Mouse (Mus musculus): Measurements from ENCODE around the gene Nudt3. TPM values are rescaled to one million over a fixed set of nuclear protein-coding genes. Genes with fewer than 3 reads are reported as not detected.
A peak's percentile ranks its signal among the peaks of the same experiment; 100 is the strongest.

Nudt3 gene
- polyA plus RNA-seq, 2 experiments = 10.7 to 20.9 TPM

DNA sequence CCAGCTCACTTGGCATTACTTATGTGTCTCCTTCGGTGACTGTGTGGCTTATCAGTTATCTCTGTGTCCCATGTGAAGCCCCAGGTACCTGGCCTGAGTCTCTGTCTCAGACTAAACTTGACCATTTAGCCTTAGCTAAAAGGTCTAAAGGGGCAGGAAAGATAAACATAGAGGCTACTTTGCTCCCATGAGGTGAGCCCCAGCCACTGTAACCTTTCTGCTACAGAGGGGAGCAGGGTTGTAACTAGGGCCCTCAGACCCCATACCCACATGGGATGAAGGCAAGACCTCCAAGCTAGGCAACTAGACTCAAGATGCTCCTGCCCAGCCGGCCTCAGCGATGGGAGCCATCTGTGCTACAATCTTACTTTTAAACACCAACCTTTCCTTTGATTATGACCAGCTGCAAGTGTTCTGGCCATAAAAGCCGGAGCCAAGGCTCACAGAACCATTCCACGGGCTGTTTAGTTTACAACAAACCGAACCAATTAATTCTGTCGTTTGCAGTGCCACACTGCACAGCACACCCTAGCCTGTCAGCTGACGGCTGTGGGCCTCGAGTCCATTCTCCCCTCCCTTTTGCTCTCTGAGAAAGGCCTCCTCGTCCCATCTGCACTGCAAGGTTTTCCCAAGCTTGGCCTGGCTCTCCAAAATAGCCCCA is 48.0 kb downstream of the Nudt3 start:
- ATAC-seq (ENCODE audit: insufficient read depth) (no peak), DNase-seq (ENCODE audit: low read depth in 3 of 3, low spot score in 3 of 3) (no peak)
- TF ChIP-seq EP300 (IDR thresholded peaks at IDR 0.05; ENCODE audit: low read depth) = no peak
- no peak for TF ChIP-seq CTCF (IDR thresholded peaks at IDR 0.05; ENCODE audit: low read depth)
- Histone ChIP-seq H3K4me3 (ENCODE audit: insufficient read depth in 1 of 2, low read depth in 2 of 2, low read length in 2 of 2) (no peak overlapping the region), H3K27me3 (ENCODE audit: control insufficient read depth, insufficient read depth, low read length) (no peaks in the 10 kb centered on the region), H3K4me1 (replicated peaks; ENCODE audit: control insufficient read depth in 2 of 2, insufficient read depth in 2 of 2, low read length in 1 of 2) (peaks cover 0 to 15% of the 10 kb centered on the region in 2 experiments), H3K36me3 (replicated peaks; ENCODE audit: control insufficient read depth, insufficient read depth, low read depth) (peaks cover 2% of the 10 kb centered on the region; the same call in 1 of the 2 replicates), H3K9ac (replicated peaks) (no peak overlapping the region), H3K4me2 (ENCODE audit: low read depth) (no peak overlapping the region), H3K27ac (no peak overlapping the region), H3K9me3 (ENCODE audit: control insufficient read depth, low read length) (no peaks in the 10 kb centered on the region)
- WGBS (ENCODE audit: insufficient replicate concordance) = 62% methylated on average over 10 of the region's 10 CpGs

DNA sequence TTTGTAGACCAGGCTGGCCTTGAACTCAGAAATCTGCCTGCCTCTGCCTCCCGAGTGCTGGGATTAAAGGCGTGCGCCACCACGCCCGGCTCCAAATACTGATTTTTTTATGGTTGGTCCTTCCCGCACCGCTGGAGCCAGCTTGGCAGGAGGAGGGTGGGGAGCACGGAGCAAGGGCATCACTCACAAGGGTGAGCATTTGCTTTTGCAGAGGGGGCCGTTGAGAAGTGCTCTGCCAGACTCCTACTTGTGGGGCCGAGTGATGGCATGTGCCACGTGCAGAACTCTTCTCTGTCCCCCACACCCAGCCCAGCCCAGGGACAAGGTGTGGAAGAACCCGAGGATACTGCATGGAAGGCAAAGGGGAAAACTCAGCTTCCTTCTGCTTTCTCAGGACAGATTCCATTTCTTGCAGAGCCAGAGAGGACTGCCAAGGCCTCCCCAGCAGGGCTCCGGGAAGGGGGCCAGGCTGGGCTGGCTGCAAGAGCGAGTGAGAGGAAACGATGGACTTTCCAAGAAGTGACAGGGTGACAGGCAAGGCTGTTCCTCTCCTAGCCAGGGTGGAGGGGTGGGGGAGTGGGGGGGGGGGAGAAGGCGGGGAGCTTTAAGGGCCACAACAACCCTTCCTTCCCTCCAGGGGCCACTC is 48.7 kb downstream of the Nudt3 start:
- DNase-seq (ENCODE audit: low read depth in 3 of 3, low spot score in 3 of 3) = no peak
- no peaks in the 10 kb centered on the region for H3K27me3 ChIP-seq (ENCODE audit: control insufficient read depth, insufficient read depth, low read length)
- 72% methylated on average over 16 of the region's 16 CpGs for WGBS (ENCODE audit: insufficient replicate concordance)
- H3K4me1 ChIP-seq (replicated peaks; ENCODE audit: control insufficient read depth in 2 of 2, insufficient read depth in 2 of 2, low read length in 1 of 2) = peaks cover 0 to 13% of the 10 kb centered on the region in 2 experiments; a peak in 3 of 4 replicates
- H3K9me3 ChIP-seq (ENCODE audit: control insufficient read depth, low read length) = no peaks in the 10 kb centered on the region
- no peak for ATAC-seq (ENCODE audit: insufficient read depth)
- H3K4me3 ChIP-seq (ENCODE audit: insufficient read depth in 1 of 2, low read depth in 2 of 2, low read length in 2 of 2) = no peak overlapping the region
- H3K36me3 ChIP-seq (replicated peaks; ENCODE audit: control insufficient read depth, insufficient read depth, low read depth) = peaks cover 1% of the 10 kb centered on the region; the same call in 1 of the 2 replicates
- H3K4me2 ChIP-seq (ENCODE audit: low read depth) = no peak overlapping the region
- no peak overlapping the region for H3K9ac ChIP-seq (replicated peaks)
- no peak for TF ChIP-seq CTCF (IDR thresholded peaks at IDR 0.05; ENCODE audit: low read depth)
- no peak for TF ChIP-seq EP300 (IDR thresholded peaks at IDR 0.05; ENCODE audit: low read depth)
- no peak overlapping the region for H3K27ac ChIP-seq

DNA sequence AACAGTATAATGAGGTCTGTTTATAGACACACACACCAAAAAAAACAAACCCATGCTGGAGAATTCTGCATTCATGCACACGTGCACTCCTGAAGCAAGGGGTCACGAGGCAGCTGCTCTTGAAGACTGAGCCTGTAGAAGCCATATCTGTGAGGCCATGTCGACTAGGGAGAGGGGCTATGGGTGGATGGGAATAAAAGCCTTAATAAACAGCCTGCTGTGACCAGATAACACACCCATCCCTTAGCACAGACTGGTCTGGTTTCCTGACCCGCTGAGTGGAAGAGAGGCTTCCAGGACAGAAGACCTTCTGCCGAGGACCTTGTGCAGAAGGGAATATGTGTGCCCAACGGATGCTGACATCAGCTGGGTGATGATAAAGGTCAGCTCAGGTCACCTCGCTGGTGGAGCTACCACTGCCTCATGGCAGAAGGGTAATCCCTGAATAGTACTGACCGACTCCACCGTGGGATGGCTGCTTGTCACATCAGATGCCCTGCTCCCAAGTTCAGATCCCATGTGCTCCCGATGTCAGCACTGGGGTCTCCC is 49.4 kb downstream of the Nudt3 start:
- TF ChIP-seq EP300 (IDR thresholded peaks at IDR 0.05; ENCODE audit: low read depth) (0 out of 2 replicates have a peak, but pooled peaks have one; percentile 18), CTCF (IDR thresholded peaks at IDR 0.05; ENCODE audit: low read depth) (no peak)
- 34% methylated on average over 10 of the region's 10 CpGs for WGBS (ENCODE audit: insufficient replicate concordance)
- Histone ChIP-seq H3K4me3 (ENCODE audit: insufficient read depth in 1 of 2, low read depth in 2 of 2, low read length in 2 of 2) (no peak overlapping the region), H3K9ac (replicated peaks) (no peak overlapping the region), H3K27me3 (ENCODE audit: control insufficient read depth, insufficient read depth, low read length) (no peaks in the 10 kb centered on the region), H3K4me1 (replicated peaks; ENCODE audit: control insufficient read depth in 2 of 2, insufficient read depth in 2 of 2, low read length in 1 of 2) (peaks cover 0 to 13% of the 10 kb centered on the region in 2 experiments; a peak in 3 of 4 replicates), H3K27ac (no peak overlapping the region), H3K4me2 (ENCODE audit: low read depth) (no peak overlapping the region), H3K9me3 (ENCODE audit: control insufficient read depth, low read length) (no peaks in the 10 kb centered on the region), H3K36me3 (replicated peaks; ENCODE audit: control insufficient read depth, insufficient read depth, low read depth) (no peaks in the 10 kb centered on the region)
- ATAC-seq (ENCODE audit: insufficient read depth) = peak; percentile 76
- peak in 1 of 3 experiments; percentile 48 for DNase-seq (ENCODE audit: low read depth in 3 of 3, low spot score in 3 of 3)

DNA sequence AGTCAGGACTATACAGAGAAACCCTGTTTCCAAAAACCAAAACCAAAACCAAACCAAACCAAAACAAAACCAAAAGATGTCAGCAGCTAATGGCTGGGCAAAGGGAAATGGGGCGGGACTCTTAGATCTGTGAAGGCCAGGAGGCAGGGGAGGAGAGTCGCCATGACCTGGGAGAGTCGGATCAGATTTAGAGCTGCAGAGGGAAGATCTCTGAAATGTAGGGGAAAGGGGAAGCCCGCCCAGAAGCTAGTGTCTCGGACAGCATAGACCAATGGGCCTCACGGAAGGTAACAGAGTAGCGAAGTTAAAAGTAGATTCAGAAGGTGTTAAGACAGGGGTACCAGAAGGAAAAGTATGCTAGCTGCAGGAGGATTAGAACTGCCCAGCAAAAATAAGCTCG is 52.0 kb downstream of the Nudt3 start:
- DNase-seq (ENCODE audit: low read depth in 3 of 3, low spot score in 3 of 3) = no peak
- no peak overlapping the region for H3K27ac ChIP-seq
- no peak for TF ChIP-seq CTCF (IDR thresholded peaks at IDR 0.05; ENCODE audit: low read depth)
- no peak for TF ChIP-seq EP300 (IDR thresholded peaks at IDR 0.05; ENCODE audit: low read depth)
- ATAC-seq (ENCODE audit: insufficient read depth) = no peak
- WGBS (ENCODE audit: insufficient replicate concordance) = 64% methylated on average over 8 of the region's 8 CpGs
- no peak overlapping the region for H3K4me3 ChIP-seq (ENCODE audit: insufficient read depth in 1 of 2, low read depth in 2 of 2, low read length in 2 of 2)
- H3K4me2 ChIP-seq (ENCODE audit: low read depth) = no peak overlapping the region
- H3K9ac ChIP-seq (replicated peaks) = no peak overlapping the region
- no peaks in the 10 kb centered on the region for H3K27me3 ChIP-seq (ENCODE audit: control insufficient read depth, insufficient read depth, low read length)
- no peaks in the 10 kb centered on the region for H3K9me3 ChIP-seq (ENCODE audit: control insufficient read depth, low read length)
- peaks cover 0 to 14% of the 10 kb centered on the region in 2 experiments; a peak in 3 of 4 replicates for H3K4me1 ChIP-seq (replicated peaks; ENCODE audit: control insufficient read depth in 2 of 2, insufficient read depth in 2 of 2, low read length in 1 of 2)
- H3K36me3 ChIP-seq (replicated peaks; ENCODE audit: control insufficient read depth, insufficient read depth, low read depth) = no peaks in the 10 kb centered on the region

DNA sequence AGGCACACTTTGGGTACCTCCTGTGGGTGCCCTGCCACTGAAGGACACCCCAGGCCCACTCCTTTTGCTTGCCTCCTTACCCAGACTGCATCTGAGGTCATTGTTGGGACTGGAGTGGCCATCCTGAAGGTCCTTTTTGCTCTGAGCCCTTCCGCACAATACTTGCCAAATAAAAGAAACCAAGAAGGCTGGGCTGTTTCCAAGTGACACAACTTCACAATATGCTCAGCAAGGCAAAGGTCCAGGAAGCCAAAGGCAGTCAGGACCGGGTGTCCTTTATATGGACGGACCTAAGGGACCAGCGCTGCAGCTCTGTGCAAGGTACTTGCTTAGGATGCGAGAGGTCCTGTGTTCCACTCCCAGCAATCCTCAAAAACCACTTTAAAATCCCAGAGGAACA is 55.1 kb downstream of the Nudt3 start:
- Histone ChIP-seq H3K4me1 (replicated peaks; ENCODE audit: control insufficient read depth in 2 of 2, insufficient read depth in 2 of 2, low read length in 1 of 2) (peaks cover 0 to 14% of the 10 kb centered on the region in 2 experiments; a peak in 1 of 4 replicates), H3K27ac (no peak overlapping the region), H3K9ac (replicated peaks) (no peak overlapping the region), H3K4me3 (ENCODE audit: insufficient read depth in 1 of 2, low read depth in 2 of 2, low read length in 2 of 2) (no peak overlapping the region), H3K36me3 (replicated peaks; ENCODE audit: control insufficient read depth, insufficient read depth, low read depth) (peaks cover 2% of the 10 kb centered on the region; the same call in 1 of the 2 replicates), H3K27me3 (ENCODE audit: control insufficient read depth, insufficient read depth, low read length) (no peaks in the 10 kb centered on the region), H3K4me2 (ENCODE audit: low read depth) (no peak overlapping the region), H3K9me3 (ENCODE audit: control insufficient read depth, low read length) (no peaks in the 10 kb centered on the region)
- no peak for ATAC-seq (ENCODE audit: insufficient read depth)
- 82% methylated on average over 5 of the region's 5 CpGs for WGBS (ENCODE audit: insufficient replicate concordance)
- TF ChIP-seq EP300 (IDR thresholded peaks at IDR 0.05; ENCODE audit: low read depth) (no peak), CTCF (IDR thresholded peaks at IDR 0.05; ENCODE audit: low read depth) (no peak)
- DNase-seq (ENCODE audit: low read depth in 3 of 3, low spot score in 3 of 3) = no peak
